Mouse (Mus musculus): Measurements from ENCODE around the gene Alox5ap. TPM values are rescaled to one million over a fixed set of nuclear protein-coding genes. Genes with fewer than 3 reads are reported as not detected.

Alox5ap gene
- polyA plus RNA-seq, 1 experiment from 2014 or later, result 6.7 TPM

DNA sequence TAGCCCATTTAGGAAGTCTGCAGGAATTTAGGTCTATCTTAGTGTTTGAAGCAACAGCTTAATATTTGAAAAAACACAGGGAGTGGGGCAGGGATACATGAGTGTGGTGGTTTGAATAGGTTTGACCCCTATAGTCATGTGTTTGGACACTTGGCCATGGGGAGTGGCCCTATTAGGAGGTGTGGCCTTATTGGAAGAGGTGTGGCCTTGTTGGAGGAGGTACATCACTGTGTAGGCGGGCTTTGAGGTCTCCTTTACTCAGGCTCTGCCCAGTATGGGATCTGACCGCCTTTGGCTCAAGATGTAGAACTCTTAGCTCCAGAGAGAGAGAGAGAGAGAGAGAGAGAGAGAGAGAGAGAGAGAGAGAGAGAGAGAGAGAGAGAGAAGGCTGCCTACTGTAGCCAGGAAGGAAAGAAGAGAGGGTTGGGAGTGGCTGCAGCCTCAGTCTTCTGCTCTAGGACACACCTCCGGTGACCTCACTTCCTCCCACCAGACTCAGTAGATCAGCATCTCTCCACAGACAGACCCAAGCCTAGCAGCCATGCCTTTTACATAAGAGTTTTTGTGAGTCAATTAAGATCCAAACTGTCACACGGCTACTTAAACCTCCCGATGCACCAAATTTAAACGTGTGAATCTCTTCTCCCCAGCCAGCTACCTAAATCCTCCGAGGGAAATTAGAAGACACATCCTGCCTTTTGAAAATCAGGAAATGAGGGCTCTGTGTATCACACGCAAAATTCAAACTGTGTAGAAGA, 69.6 kb downstream of the Alox5ap start:
- no peak for ATAC-seq (replicated peaks; ENCODE audit: insufficient number of reproducible peaks, insufficient read depth, low FRiP score, low read depth)
- Histone ChIP-seq H3K4me1 (replicated peaks) (peaks cover 23% of the 10 kb centered on the region), H3K36me3 (no peaks in the 10 kb centered on the region), H3K27ac (no peak overlapping the region), H3K4me3 (no peak overlapping the region), H3K9me3 (replicated peaks) (no peaks in the 10 kb centered on the region), H3K4me2 (no peak overlapping the region), H3K9ac (no peak overlapping the region), H3K27me3 (no peaks in the 10 kb centered on the region; the same call in 1 of the 2 replicates)
- 77% methylated on average over 8 of the region's 8 CpGs for WGBS

DNA sequence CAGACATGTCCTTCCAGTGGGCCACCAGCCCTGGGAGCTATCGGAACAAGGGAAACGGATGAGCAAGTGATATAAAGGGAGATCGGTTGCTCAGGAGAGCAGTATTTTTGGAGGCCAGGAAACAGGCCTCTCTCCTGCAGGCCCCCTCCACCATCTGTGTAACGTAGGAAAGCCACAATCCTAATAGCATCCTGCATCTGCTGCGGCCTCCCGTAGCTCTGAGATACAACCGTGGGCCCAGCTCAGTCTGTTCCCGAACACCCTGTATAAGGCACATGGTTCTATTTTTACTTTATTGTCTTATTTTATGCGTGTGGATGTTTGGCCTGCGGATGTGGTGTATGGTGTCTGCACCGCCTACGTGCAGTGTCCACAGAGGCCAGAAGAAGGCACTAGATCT, 70.4 kb downstream of the Alox5ap start:
- peaks cover 25% of the 10 kb centered on the region for H3K4me1 ChIP-seq (replicated peaks)

DNA sequence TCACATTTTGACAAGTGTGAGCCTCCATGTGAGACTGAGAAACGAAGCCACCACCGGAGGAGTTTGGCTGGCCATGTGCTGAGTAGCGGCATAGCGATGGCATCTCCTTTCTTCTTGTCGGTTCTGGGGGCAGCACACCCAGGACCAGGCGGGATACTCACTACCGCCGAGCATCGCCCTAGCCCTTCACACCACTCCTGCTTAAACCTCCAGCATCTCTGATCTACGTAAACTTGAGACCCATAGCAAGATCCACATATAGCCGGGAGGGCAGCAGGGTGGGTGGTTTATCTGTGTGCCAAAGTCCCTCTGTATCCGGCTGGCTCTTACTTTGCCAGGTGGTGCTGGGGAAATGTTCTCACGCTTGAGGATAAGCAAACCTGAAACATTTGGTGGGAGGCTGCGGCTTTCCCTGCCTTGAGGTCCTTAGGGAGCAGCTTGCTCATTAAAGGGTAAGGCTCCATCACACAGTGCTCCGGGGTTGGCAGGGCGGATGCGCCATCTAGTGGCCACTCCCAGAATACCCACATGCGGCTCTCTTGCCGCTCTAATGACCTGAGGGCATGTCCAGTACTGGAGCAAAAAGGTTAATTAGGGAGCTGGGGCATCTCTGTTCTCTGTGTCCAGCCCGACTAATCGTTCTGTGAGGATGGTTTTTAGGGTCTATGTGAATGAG, 71.1 kb downstream of the Alox5ap start:
- H3K9me3 ChIP-seq (replicated peaks), result no peaks in the 10 kb centered on the region
- 44% methylated on average over 21 of the region's 21 CpGs for WGBS
- H3K36me3 ChIP-seq, result no peaks in the 10 kb centered on the region
- no peak overlapping the region for H3K4me2 ChIP-seq
- no peak overlapping the region for H3K9ac ChIP-seq
- peak; percentile 62; the same call in 1 of the 2 replicates for ATAC-seq (replicated peaks; ENCODE audit: insufficient number of reproducible peaks, insufficient read depth, low FRiP score, low read depth)
- H3K4me1 ChIP-seq (replicated peaks), result peaks cover 25% of the 10 kb centered on the region
- H3K27me3 ChIP-seq, result no peaks in the 10 kb centered on the region; the same call in 1 of the 2 replicates
- H3K27ac ChIP-seq, result no peak overlapping the region
- no peak overlapping the region for H3K4me3 ChIP-seq

More for the DNA sequence above, 70.4 kb downstream of the Alox5ap start:
- Histone ChIP-seq H3K27me3 (no peaks in the 10 kb centered on the region; the same call in 1 of the 2 replicates), H3K4me3 (no peak overlapping the region), H3K9ac (no peak overlapping the region), H3K36me3 (no peaks in the 10 kb centered on the region), H3K9me3 (replicated peaks) (no peaks in the 10 kb centered on the region), H3K27ac (no peak overlapping the region), H3K4me2 (no peak overlapping the region)
- WGBS, result 91% methylated on average over 12 of the region's 12 CpGs
- no peak for ATAC-seq (replicated peaks; ENCODE audit: insufficient number of reproducible peaks, insufficient read depth, low FRiP score, low read depth)

DNA sequence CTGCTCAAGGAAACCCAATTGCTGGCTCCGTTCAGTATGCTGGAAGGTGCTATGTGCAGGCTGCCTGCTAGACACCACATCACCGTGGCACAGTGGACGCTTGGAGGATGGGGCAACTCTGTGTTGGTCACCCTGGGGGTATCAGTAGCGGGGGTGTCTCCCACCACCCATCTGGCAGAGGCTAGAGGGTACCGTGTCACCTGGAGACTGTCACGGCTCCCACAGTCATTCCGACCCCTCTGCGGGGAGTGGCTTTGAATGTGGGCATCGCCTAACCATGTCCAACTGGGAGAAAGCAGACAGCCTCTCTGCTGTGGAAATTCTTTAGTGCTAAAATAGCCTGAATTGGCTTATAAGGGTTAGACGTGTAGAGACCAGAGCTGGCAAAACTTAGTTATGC, 72.6 kb downstream of the Alox5ap start:
- H3K4me1 ChIP-seq (replicated peaks), result peaks cover 15% of the 10 kb centered on the region
- H3K9ac ChIP-seq, result no peak overlapping the region
- H3K27ac ChIP-seq, result no peak overlapping the region; the same call in 1 of the 2 replicates
- no peak for ATAC-seq (replicated peaks; ENCODE audit: insufficient number of reproducible peaks, insufficient read depth, low FRiP score, low read depth)
- no peaks in the 10 kb centered on the region for H3K36me3 ChIP-seq
- H3K27me3 ChIP-seq, result no peaks in the 10 kb centered on the region; the same call in 1 of the 2 replicates
- H3K4me2 ChIP-seq, result peak overlapping the region; percentile 16; the same call in 1 of the 2 replicates
- 77% methylated on average over 10 of the region's 10 CpGs for WGBS
- no peak overlapping the region for H3K4me3 ChIP-seq
- no peaks in the 10 kb centered on the region for H3K9me3 ChIP-seq (replicated peaks)

Small RNA genes lying within 50 kb of the gene (microRNA-seq; reads per million reads assigned to microRNA genes)
- gene Gm24105, result not detected

Other genes with a start within 250 kb of the Alox5ap start
- gene Uspl1, start 80.4 kb upstream of the Alox5ap start, polyA plus RNA-seq (2015; fragmentation: Nextera tagmentation; extraction: Ambion mirVana), result 24.5 and 27.7 TPM in 2 replicates
- gene Hmgb1, start 80.3 kb upstream of the Alox5ap start, polyA plus RNA-seq (2015; fragmentation: Nextera tagmentation; extraction: Ambion mirVana), result 647 and 683 TPM in 2 replicates
- gene Medag, start 147.0 kb downstream of the Alox5ap start, polyA plus RNA-seq (2015; fragmentation: Nextera tagmentation; extraction: Ambion mirVana), result 1.9 and 2.0 TPM in 2 replicates
- 0.31 and 0.89 TPM in 2 replicates for gene Tex26, start 174.9 kb downstream of the Alox5ap start, polyA plus RNA-seq (2015; fragmentation: Nextera tagmentation; extraction: Ambion mirVana)

Data from heart, embryonic 15.5 days (tissue).